Mouse (Mus musculus): ENCODE measurements at regions not wholly inside any gene's neighbourhood (a gene's known extent, or its start where the extent isn't known, plus 50 kb on each side); places are given as distances from the start of the nearest gene placed in this dataset.

GRCm38 (mm10) chr11:23996250-23996649 is 78.6 kb downstream of the A830031A19Rik start:
- H3ac ChIP-seq (ENCODE audit: control insufficient read depth, insufficient read length, low read depth) = no peak overlapping the region
- H3K27me3 ChIP-seq (ENCODE audit: control insufficient read depth, insufficient read depth, insufficient read length) = no peaks in the 10 kb centered on the region

GRCm38 (mm10) chr11:23994160-23994559 is 80.7 kb downstream of the A830031A19Rik start:
- no peak overlapping the region for H3K4me3 ChIP-seq (ENCODE audit: insufficient read depth, poor library complexity, severe bottlenecking)
- TF ChIP-seq CEBPB (IDR thresholded peaks at IDR 0.05; ENCODE audit: low read depth) (no peak), MYOD1 (IDR thresholded peaks at IDR 0.05; ENCODE audit: control insufficient read depth, insufficient read length, low read depth) (no peak), CTCF (IDR thresholded peaks at IDR 0.05; ENCODE audit: control insufficient read depth, insufficient read depth, insufficient read length) (no peak), USF1 (IDR thresholded peaks at IDR 0.05; ENCODE audit: low read depth) (no peak), MYOG (IDR thresholded peaks at IDR 0.05; ENCODE audit: control insufficient read depth, extremely low read depth, insufficient read length) (no peak), MAX (IDR thresholded peaks at IDR 0.05) (no peak)
- H3ac ChIP-seq (ENCODE audit: control insufficient read depth, insufficient read length, low read depth) = no peak overlapping the region
- no peaks in the 10 kb centered on the region for H3K79me3 ChIP-seq (ENCODE audit: low read depth)
- H3K27me3 ChIP-seq (ENCODE audit: control insufficient read depth, insufficient read depth, insufficient read length) = no peaks in the 10 kb centered on the region
- H3K79me2 ChIP-seq (ENCODE audit: control insufficient read depth, insufficient read depth) = no peaks in the 10 kb centered on the region
- H3K36me3 ChIP-seq (ENCODE audit: control insufficient read depth, insufficient read depth) = no peaks in the 10 kb centered on the region

More at GRCm38 (mm10) chr11:23996250-23996649, 78.6 kb downstream of the A830031A19Rik start:
- no peak overlapping the region for H3K4me3 ChIP-seq (ENCODE audit: insufficient read depth, poor library complexity, severe bottlenecking)
- no peaks in the 10 kb centered on the region for H3K79me2 ChIP-seq (ENCODE audit: control insufficient read depth, insufficient read depth)
- H3K36me3 ChIP-seq (ENCODE audit: control insufficient read depth, insufficient read depth) = no peaks in the 10 kb centered on the region
- H3K79me3 ChIP-seq (ENCODE audit: low read depth) = no peaks in the 10 kb centered on the region
- no peak for TF ChIP-seq MYOD1 (IDR thresholded peaks at IDR 0.05; ENCODE audit: control insufficient read depth, insufficient read length, low read depth)
- TF ChIP-seq CEBPB (IDR thresholded peaks at IDR 0.05; ENCODE audit: low read depth) = no peak
- TF ChIP-seq MYOG (IDR thresholded peaks at IDR 0.05; ENCODE audit: control insufficient read depth, extremely low read depth, insufficient read length) = no peak
- TF ChIP-seq USF1 (IDR thresholded peaks at IDR 0.05; ENCODE audit: low read depth) = no peak
- TF ChIP-seq FOSL1 (IDR thresholded peaks at IDR 0.05; ENCODE audit: insufficient read depth, low read length, poor library complexity, severe bottlenecking) = no peak
- TF ChIP-seq CTCF (IDR thresholded peaks at IDR 0.05; ENCODE audit: control insufficient read depth, insufficient read depth, insufficient read length) = no peak
- no peak for TF ChIP-seq MAX (IDR thresholded peaks at IDR 0.05)

DNA sequence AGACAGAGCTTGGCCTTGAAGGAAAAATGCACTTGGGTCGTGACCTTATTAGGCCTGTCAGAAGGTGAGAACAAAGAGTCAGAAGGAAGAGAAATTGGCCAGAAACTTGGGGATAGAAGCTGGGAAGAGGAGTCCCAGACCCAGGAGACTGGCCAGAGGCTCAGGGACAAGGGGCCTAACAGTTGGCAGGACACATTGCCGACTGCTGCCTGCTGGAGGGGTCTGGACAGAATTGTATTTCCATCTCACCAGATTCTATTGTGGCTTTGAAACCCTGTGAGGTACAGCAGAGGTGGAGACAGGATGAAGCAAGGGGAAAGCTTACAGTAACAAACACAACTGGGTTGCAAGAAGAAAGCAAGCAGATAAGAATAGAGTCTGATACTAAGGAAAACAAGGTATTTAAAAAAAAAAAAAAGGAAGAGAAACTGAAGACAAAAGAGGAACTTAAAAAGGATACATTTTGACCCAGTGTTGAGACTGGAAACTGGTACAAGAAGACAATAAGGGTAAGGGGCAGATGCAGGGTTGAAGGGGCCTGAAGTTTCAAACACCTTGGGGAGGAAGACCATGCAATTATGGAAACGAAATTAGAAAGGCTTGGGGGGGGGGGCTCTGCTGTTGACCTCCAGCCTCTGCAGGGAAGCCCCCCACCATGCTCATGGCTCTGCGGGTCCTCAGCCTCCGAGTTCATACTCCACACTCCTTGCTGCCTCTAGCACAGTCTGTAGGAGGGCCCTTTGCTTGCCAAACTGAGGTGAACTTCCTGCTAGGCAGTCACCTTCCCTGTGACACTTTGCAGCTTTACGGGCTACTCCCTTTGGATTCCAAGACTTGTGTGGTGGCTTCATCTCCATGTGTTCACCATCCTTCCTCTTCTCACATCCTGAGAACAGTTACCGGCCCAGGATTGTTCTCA is 87.1 kb downstream of the A830031A19Rik start:
- H3K4me3 ChIP-seq (ENCODE audit: insufficient read depth, poor library complexity, severe bottlenecking) = no peak overlapping the region
- no peak overlapping the region for H3ac ChIP-seq (ENCODE audit: control insufficient read depth, insufficient read length, low read depth)
- H3K27me3 ChIP-seq (ENCODE audit: control insufficient read depth, insufficient read depth, insufficient read length) = no peaks in the 10 kb centered on the region
- H3K79me3 ChIP-seq (ENCODE audit: low read depth) = no peaks in the 10 kb centered on the region
- no peaks in the 10 kb centered on the region for H3K36me3 ChIP-seq (ENCODE audit: control insufficient read depth, insufficient read depth)
- H3K79me2 ChIP-seq (ENCODE audit: control insufficient read depth, insufficient read depth) = no peaks in the 10 kb centered on the region
- no peak for TF ChIP-seq FOSL1 (IDR thresholded peaks at IDR 0.05; ENCODE audit: insufficient read depth, low read length, poor library complexity, severe bottlenecking)
- TF ChIP-seq CEBPB (IDR thresholded peaks at IDR 0.05; ENCODE audit: low read depth) = no peak
- TF ChIP-seq USF1 (IDR thresholded peaks at IDR 0.05; ENCODE audit: low read depth) = no peak
- no peak for TF ChIP-seq CTCF (IDR thresholded peaks at IDR 0.05; ENCODE audit: control insufficient read depth, insufficient read depth, insufficient read length)
- TF ChIP-seq MAX (IDR thresholded peaks at IDR 0.05) = no peak
- TF ChIP-seq MYOG (IDR thresholded peaks at IDR 0.05; ENCODE audit: control insufficient read depth, extremely low read depth, insufficient read length) = no peak
- no peak for TF ChIP-seq MYOD1 (IDR thresholded peaks at IDR 0.05; ENCODE audit: control insufficient read depth, insufficient read length, low read depth)

DNA sequence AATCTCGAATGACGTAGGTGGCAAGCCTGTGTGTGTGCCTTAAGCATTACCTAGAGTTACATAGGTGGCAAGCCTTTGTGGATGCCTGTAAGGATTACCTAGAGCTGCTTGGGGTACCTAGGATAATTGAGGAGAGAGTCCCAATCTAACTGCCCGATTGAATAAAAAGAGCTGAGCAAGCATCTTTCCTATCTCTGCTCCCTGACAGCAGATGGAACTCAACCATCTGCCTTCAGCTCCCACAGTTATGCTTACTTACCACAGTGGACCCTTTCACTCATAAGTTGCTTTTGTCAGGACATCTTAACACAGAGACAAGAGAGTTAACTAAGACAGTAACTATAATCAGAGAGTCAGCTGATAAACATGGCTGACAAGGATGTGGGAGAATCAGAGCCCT is 89.6 kb downstream of the A830031A19Rik start:
- TF ChIP-seq CTCF (IDR thresholded peaks at IDR 0.05; ENCODE audit: control insufficient read depth, insufficient read depth, insufficient read length) (no peak), FOSL1 (IDR thresholded peaks at IDR 0.05; ENCODE audit: insufficient read depth, low read length, poor library complexity, severe bottlenecking) (no peak), CEBPB (IDR thresholded peaks at IDR 0.05; ENCODE audit: low read depth) (no peak), MYOD1 (IDR thresholded peaks at IDR 0.05; ENCODE audit: control insufficient read depth, insufficient read length, low read depth) (no peak), MAX (IDR thresholded peaks at IDR 0.05) (no peak), MYOG (IDR thresholded peaks at IDR 0.05; ENCODE audit: control insufficient read depth, extremely low read depth, insufficient read length) (no peak), USF1 (IDR thresholded peaks at IDR 0.05; ENCODE audit: low read depth) (no peak)
- Histone ChIP-seq H3K4me3 (ENCODE audit: insufficient read depth, poor library complexity, severe bottlenecking) (no peak overlapping the region), H3K79me3 (ENCODE audit: low read depth) (no peaks in the 10 kb centered on the region), H3K27me3 (ENCODE audit: control insufficient read depth, insufficient read depth, insufficient read length) (peaks cover 1% of the 10 kb centered on the region), H3K79me2 (ENCODE audit: control insufficient read depth, insufficient read depth) (no peaks in the 10 kb centered on the region), H3K36me3 (ENCODE audit: control insufficient read depth, insufficient read depth) (no peaks in the 10 kb centered on the region), H3ac (ENCODE audit: control insufficient read depth, insufficient read length, low read depth) (no peak overlapping the region)

DNA sequence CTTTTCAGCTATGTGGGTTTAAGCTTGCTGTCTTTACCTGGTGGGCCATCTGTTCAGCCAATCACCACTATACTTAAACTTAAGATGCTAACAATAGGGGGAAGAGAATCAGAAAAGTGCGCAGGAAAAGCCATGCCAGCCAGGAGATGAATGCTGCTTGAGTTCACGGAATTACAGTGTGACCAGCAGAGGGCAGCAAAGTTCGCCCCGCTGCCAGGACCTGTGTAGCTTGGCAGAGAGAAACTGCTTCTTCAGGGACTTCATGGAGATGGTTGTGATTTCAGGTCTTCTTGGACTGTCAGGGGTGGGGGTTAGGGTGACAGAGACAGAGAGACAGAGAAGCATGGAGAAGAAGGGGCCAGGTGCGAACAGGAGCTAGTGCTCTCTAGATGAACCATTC is 84.3 kb upstream of the Papolg start:
- no peaks in the 10 kb centered on the region for H3K79me3 ChIP-seq (ENCODE audit: low read depth)
- no peak overlapping the region for H3ac ChIP-seq (ENCODE audit: control insufficient read depth, insufficient read length, low read depth)
- H3K4me3 ChIP-seq (ENCODE audit: insufficient read depth, poor library complexity, severe bottlenecking) = no peak overlapping the region
- H3K79me2 ChIP-seq (ENCODE audit: control insufficient read depth, insufficient read depth) = no peaks in the 10 kb centered on the region
- H3K27me3 ChIP-seq (ENCODE audit: control insufficient read depth, insufficient read depth, insufficient read length) = peaks cover 8% of the 10 kb centered on the region
- TF ChIP-seq FOSL1 (IDR thresholded peaks at IDR 0.05; ENCODE audit: insufficient read depth, low read length, poor library complexity, severe bottlenecking) (no peak), CEBPB (IDR thresholded peaks at IDR 0.05; ENCODE audit: low read depth) (no peak), CTCF (IDR thresholded peaks at IDR 0.05; ENCODE audit: control insufficient read depth, insufficient read depth, insufficient read length) (peak; percentile 83), USF1 (IDR thresholded peaks at IDR 0.05; ENCODE audit: low read depth) (no peak)
- no peaks in the 10 kb centered on the region for H3K36me3 ChIP-seq (ENCODE audit: control insufficient read depth, insufficient read depth)

Measured in C2C12 (cell line).